Mouse (Mus musculus) layer of hippocampus, postnatal 36 days (tissue): Measurements from ENCODE around the gene Cds2. TPM values are rescaled to one million over a fixed set of nuclear protein-coding genes. Genes with fewer than 3 reads are reported as not detected.
"Not testable (repeated sequence)": the region's sequence is repeated elsewhere in the genome, so short reads cannot be mapped to it uniquely, and the experiment has no call there.

Experiments used
- DNase-seq, 2 experiments: peaks; one replicate each; pipeline ENCODE4 v3.0.0; 2022
- total RNA-seq, 2 experiments: library from RNA; stranded (reverse); gene quantifications; 2 replicates each; pipeline ENCODE4 v1.2.3; 2021

Gene Cds2
- 100 to 1,000 TPM; 255 to 262 TPM for total RNA-seq

DNA sequence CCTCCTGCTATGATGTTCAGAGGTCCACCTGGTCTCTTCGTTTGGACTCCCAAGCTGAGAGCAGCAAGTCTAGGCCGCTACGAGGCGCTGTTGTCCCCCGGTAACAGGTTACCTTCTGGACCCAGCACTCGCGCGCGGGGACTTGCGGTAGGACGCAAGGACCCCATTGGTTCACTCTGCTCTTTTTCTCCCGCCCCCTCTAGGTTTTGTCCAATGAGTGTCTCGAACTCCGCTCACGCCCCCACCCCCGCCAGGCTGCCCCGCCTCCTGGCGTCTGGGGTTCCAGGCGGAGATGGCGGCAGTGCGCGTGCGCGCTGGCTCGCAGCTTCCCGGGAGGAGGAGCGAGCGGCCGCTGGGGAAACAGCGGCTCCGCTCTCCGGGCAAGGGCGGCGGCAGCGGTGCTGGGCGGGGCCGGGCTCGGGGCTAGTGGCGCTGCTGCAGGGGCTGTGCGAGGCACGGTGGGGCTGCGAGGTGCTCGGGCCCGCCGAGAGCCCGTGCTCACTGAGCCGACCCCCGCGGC, at the start of gene Cds2:
Gene Cds2 (plus strand): TSS at position 270 of the 520 bp plus-strand sequence.
- peak; percentile 99 for DNase-seq

DNA sequence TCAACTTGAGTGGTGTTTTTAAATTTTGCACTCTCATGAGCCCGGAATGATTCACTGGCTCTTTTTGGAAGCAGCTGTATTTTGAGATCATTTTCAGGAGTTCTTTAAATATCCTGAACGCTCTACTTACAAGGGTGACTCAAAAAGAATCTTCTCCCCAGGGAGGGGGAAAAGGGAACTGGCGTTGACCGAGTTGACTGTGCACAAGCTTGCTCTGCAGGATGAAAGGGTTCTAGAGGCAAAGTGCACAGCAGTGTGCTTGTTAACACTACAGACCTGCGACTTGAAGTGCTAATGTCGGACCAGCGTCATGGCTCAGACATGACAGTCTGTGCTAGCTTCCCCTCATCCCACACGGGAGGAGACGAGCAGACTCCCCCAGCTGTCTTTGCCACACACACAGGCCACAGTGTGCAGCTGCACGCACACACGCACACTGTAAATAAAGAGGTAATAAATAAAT, 41.3 kb upstream of the Cds2 start:
- no peak for DNase-seq

DNA sequence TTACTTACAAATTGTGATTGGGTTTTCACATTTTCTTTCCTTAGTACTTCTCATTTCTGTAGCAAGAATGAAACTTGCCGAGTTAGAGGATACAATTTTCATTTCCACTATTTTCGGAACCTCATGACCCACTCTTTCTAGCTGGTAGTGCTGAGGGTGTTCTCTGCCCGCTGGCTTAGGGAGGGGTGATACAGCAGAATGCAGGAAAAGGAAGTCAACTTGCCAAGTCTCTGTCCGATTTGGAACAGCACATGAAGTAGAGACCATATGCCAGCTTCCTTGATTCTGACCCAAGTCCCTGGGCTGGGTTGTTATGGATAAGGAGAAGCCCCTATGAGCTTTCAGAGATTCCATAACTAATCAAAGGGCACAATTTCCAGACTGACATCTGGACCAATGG, 38.6 kb upstream of the Cds2 start:
- no peak for DNase-seq

DNA sequence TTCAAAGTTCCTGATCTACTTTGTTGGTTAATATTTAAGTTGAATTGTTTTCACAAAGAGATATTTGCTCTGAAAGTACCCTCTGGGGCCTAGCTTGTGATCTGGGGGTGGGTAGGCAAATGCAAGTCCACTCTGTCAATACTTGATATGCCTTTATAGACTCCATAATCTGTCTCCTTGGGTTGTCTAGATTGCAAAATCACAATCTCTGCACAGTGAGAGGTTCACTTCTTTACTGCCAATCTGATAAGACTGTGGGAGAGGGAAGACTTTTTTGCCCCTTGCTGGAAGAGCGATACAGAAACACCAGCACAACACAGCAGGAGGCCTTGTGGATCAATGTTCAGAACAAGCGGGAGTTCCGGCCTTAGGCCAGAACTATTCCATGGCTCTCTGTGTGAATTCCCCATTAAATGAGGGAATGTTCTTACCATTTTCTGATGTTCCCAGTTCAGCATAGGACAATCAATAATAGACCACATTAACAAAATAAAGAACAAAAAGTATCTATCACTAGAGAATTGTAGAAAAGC, 30.5 kb upstream of the Cds2 start:
- DNase-seq = no peak

DNA sequence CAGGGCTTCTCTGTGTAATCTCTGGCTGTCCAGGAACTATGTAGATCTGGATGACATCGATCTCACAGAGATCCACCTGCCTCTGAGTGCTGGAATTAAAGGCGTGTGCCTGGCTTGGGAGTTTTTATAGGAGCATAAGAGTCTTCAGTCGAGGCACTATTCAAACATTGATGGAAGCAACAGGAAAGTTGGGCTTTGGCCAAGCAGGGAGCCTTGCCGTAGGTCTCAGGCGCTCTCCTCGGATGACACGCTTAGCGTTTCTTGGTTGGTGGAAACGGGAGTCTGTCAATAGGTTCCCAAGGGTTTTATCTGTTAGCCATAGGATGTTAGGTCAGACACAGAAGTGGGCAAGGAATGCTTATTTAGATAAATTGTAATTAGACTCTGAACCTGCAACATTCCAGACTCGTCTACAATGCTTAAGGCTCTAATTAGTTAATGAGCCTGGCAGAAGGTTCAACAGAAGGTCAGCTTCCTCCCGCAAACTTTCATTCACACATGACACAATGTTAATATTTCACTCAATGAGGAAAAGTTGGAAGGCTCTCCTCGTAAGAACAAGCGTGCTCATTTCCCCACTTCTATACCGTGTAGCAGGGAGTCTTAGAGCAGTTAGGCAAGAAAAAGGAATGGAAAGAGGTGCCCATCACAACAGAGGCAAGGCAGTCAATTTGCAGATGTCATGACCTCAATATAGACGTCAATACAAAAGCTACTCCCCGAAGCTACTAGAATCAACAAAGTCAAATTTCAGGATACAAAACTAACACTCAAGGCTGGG, 28.8 kb upstream of the Cds2 start:
- DNase-seq = no peak

DNA sequence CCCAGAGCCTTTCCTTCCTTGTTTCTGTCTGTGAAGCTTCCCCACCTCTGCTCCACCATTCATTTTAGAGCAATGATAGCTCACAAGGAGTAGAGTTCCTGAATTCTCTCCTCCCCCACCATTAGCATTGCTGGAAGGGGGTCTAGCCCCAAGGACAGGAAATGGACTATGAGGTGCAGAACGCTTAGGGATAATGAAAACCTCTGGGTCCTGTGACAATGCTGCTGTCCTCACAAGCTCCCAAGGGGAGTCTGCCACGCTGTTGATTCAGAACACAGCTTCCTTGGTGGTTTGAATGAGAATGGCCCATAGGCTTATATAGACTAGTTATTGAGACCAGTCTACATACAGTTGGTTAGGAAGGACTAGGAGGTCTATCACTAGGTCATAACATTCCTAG, 27.7 kb upstream of the Cds2 start:
- DNase-seq = no peak

DNA sequence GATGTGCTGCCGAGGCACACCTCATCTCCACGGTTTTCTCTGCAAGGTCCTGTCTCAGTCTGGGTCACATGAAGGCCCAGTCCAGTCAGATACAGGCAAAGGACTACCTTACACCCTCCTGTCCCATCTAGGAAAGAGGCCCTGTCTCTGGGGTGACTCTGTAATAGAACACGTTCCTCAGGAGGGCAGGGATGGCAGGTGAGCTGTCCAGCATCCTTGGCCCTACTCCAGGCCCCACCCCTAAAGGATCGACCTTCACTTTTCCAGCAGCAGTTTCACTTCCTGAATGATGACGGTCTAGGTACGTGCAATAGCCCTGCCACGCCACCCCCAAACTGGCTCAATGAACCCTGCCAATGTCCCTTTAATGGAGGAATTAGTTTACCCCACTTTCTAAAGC, 27.0 kb upstream of the Cds2 start:
- no peak for DNase-seq

DNA sequence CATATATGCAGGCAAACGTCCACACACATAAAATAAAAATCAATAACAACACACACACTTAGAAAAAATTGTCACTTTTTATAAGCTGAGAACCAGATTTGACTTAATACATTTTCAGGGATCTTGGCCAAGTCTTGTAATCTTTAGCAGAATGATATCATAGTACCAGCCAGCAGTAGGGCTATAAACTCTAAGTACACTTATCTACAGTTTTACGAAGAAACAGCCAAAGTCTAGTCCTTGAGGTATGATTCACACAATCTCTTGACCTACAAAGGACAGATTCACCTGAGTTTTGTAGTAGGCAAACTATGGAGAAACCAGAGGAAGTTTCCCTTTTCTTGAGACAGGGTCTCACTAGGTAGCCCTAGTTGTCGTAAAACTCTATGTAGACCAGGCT, 23.5 kb upstream of the Cds2 start:
- not testable (repeated sequence) for DNase-seq

DNA sequence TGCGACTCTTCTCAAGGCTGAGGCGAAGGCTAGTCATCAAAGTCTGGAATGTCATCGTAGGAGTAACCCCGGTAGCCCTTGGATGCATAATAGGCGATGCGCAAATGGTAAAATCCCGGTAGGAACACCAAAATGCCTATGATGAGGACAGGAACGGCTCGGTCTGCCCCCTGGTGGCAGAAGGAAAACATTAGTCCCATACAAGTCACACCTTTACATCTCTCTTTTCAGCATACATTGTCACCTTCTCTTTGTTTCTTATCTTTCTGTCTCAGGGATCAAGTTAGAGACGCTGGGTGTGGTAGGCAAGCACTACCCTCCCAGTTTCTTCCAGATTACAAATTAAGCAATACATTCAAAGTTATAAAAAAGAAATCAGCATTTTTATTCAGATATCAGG, 22.5 kb upstream of the Cds2 start:
- DNase-seq = peak; percentile 39 to 48

DNA sequence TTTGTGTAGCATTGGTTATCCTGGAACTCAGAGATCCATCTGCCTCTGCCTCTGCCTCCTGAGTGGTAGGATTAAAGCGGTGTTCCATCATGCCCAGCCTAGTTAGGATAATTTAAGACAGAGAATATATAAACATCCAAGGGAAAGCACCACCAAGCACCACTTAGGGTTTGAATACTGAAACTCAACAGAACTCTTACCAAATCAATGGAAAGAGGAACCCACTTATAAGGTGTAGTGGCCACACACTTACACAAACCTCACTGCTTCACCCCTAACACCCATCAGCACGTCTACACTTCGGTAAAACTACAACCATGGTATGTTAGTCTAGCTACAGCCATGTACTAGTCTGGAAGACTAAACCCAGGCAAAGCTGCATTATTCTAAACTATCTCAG, 19.6 kb upstream of the Cds2 start:
- DNase-seq = no peak

DNA sequence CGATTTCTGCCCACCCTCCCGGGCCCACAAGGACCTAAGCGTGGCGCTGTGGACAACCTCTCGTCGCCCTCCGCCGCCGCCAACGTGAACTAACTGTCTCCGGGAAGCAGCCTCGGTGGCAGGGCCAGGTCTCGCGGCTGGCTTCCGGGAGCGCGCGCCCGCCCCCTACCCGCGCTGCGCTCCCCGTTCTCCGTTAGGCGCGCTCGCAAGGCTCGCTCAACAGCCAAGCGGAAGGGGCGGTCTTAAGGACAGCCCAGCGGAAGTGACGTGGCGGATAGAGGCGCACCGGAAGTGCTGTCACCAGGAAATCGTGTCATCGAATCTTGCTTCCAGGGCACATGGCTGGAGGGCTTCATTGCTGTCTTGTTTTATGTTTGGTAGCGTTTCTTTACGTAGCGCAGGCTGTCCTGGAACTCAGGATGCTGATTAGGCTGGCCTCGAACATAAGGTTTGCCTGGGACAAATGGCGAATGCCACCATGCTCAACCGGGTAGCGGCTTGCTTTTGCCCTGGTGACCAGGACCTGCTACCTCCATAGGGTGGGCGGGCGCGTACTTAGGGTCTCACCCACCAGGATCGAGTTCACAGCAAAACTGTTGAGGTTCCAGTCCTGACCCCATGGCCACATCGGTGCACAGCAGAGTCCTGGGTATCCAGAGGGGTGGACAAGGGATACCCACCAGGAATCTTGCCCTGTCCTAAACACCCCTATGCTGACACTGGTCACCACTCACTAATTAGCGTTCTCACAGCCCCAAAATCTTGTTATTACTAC, 15.2 kb upstream of the Cds2 start, which contains the start of gene Tmem230:
Gene Tmem230 (minus strand): TSS at position 269 of the 775 bp plus-strand sequence.
- peak; percentile 91 to 95 for DNase-seq

DNA sequence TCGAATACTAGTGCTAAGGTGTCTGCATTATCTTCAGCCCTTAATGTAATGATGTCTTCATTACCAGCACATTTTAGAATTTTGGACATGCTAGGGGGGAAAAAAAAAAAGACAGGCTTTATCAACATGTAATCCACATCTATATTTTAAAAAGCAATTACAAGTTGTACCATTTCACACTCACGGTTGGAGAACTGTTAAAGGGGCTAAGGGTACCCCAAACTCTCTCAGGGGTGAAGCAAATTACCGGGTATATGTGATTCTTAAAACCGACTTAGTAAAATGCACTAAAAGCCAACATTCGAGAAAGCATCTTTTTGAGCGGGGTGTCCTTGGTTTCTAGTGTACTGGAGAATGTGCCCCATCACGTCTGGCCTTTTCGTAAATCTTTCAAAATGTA, 11.0 kb upstream of the Cds2 start:
- no peak for DNase-seq

DNA sequence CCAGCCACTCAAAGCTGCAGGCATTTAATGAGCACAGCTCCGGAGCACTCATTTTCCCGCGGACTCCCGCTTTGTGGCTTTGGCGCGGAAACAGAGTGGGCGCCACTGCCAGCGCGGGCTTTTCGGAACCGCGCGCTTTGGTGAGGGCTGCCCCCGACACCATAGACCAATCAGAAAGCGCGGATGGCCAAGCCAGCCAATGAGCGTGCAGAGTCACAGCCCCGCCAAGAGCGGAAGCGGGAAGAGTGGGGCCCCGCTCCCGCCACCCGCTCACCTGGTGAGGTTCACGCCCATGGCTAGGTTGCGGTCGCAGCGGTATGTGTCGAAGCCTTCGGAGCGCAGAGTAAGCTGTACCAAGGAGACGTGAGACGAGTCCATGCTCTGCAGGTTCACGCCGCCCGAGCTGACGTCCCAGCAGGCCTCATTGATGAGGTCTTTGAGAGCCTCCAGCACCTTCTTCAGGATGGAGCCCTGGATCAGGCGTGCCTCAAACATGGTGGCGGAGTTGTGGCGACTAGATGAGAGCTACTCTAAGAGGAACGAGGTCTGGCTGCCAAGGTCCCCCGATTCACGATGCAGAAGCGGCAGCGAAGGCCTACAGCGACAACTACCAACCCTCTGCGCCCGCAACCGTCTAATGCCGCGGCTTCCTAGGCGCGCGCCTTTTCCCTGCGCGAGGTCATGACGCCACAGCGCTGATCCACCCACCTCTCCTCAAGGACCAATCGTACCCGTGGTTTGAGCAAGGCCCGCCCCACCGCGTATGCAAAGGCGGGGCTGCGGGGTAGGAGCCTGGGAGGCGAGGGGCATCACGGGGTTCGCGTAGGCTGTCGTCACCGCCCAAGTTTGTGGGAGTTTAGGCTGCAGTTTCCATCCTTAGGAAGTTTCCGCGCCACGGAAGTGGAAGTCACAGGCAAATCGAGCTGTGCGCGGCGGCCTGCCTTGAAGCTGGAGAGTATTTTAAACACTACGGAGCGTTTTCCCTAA, 10.1 kb upstream of the Cds2 start, which contains the start of gene Pcna:
Gene Pcna (minus strand): TSS at position 773 of the 987 bp plus-strand sequence.
- peak; percentile 96 to 98 for DNase-seq

DNA sequence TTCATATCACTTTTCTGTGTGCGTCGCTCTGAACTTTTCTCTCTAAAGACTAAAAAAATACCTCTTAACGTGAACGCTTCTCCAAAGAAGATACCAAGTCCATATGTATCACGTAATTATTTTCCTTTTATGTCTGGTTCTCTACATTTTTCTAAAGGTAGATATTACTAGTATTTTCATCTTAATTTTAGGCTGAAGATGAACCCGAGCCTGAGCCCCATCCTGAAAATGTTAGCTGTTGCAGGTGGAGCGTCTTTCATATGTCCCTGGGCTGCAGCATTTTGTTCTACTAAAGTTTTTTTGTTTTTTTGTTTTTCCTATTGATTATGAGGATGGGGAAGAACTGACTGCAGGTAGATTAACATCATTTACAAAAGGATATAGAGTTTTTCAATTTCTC, 9.3 kb upstream of the Cds2 start:
- no peak for DNase-seq

DNA sequence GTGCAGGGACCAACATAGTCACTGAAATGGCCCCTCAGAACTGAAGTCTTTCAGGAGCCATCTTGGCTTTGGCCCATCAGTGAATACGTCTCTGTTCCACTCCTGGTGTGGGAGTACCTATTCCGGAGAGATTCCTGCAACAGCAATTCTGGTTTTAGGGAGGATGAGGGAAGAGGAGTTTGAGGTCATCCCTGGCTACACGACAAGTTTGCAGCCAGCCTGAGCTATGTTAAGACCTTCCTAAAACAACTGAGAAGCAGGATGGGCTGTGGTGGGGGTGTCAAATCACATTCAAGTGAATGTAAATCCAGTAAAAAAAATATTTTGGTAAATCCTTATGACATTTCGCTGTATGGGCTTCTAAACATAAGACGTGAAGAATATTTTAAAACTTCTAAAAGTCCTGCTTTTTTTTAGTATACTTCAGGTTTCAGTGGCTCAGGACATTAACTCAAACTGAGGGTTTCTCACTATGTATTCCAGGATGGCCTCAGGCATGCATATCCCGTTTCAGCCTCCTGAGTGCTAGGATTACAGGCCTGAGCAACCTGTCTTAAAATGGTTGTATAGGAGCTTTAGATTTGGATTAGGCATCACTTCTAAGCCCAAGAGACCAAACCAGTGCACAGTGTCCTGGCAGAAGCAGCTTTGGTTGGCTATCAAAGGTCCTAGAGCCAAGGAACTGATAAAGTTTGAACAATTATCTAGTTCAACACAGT, 5.4 kb upstream of the Cds2 start:
- no peak for DNase-seq

DNA sequence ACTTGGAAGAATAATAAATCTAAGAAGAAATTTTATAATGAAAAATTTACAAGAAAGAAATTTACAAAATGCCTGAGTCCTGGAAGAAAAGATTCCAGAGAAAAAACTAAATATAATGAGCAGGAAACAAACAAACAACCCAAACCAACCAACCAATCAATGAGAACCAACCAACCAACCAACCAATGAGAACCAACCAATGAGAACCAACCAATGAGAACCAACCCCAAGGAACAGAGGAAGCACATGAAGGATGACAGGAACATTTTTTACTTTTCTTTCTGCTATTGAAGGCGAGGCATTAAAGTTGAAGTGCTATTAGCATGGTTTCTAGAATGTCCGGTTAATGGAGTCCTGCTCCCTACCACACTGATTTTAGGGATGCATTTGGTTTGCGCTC, 2.3 kb upstream of the Cds2 start:
- no peak for DNase-seq

DNA sequence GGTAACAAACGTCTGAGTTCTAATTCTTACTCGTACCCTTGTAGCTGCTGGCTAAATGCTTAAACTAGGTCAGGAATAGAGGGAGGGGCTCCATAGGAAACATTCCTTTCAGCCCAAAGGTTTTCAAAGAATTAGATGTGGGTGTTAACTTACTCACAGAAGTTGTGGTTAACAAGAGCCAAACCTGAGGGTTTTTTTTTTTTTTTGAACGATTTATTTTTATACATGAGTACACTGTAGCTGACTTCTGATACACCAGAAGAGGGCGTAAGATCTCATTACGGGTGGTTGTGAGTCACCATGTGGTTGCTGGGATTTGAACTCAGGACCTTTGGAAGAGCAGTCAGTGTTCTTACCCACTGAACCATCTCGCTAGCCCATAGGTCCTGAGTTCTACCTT, 773 bp upstream of the Cds2 start:
- DNase-seq = no peak

DNA sequence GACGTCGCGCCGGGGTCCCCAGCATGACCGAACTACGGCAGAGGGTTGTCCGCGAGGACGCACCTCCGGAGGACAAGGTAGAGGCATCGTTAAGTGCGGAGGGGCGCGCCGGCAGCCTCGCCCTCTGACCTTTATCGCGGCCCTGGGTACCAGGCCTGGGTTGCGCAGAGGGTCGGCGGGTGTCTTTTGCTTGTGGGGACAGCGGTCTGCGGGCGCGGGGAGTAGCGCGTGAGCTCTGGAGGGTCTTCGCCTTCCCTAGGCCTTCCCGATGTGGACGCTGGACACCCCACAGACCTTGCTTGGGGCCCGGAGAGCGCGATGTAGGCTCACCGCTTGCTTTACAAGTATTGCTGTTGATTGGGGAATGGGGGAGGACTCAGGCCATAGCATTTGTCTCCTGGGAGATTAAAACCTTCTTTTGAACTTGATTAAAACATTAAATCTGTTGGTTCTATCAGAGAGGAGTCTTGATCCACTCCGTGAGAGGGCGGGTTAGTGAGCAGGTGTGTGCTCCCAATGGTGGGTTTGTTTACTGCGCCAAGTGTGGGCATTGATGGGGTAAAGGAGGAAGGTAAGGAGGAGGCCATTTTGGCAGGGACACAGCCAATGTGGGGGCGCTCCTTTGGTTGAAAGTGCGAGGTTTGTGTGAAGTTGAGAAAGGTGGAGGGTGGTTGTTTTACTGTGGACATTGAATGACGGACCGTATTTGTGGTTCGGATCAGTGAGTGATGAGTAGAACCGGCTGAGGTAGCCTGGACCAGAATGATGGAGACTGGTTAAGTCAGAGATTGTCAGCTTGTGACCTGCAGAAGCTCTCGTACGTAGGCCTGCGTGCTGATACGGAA, 695 bp downstream of the Cds2 start:
- peak; percentile 30 to 35 for DNase-seq

DNA sequence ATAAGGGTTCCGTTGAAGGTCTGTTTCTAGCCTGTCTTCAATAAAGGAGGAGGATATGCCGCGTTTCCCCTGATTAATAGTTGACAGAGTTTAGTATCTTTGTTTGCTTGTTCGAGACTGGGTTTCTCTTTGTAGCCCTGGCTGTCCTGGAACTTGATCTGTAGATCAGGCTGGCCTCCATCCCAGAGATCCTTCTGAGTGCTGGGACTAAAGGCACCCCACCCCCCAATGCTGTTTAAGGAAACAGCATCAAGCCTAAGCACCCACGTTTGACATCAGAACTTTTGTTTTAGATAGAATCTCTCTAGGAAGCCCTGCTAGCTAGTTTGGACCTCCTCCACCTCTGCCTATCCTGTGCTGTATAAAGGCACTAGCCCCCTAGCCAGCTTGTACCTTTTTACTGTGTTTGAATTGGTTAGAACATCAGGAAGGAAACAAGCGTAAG, 1.3 kb downstream of the Cds2 start:
- no peak for DNase-seq

DNA sequence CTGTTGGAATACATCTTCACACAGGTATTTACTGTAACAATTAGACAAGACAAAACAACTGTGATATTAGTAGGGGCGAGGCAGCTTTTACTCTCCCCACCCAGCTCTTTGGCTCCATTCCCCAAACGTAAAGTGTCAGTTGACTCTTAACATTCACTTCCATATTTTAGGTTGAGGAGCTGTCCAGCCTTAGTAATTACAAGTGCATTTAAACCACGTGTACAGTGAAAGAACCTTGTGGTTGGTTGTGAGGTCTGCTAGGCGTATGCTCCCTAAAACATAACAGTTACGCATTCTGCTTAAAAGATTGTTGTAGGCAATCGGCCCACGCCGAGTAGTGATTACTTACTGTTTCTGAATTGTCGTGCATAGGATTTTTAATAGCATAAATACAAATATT, 2.2 kb downstream of the Cds2 start:
- DNase-seq = no peak
